Mouse (Mus musculus) MEL (cell line): ENCODE data around the gene Gm20422.

Source experiments
- BHLHE40 ChIP-seq: IDR thresholded peaks from 2 replicates; pipeline ENCODE4 v1.6.1; 2012; ENCODE audit warnings: low read depth, mild to moderate bottlenecking, inconsistent platforms, low read length, improper control_type of control experiment, borderline replicate concordance
- CHD1 ChIP-seq: IDR thresholded peaks from 2 replicates; pipeline ENCODE4 v1.6.1; 2012; ENCODE audit warnings: low read depth, mild to moderate bottlenecking, inconsistent platforms, low read length, improper control_type of control experiment
- CHD2 ChIP-seq: IDR thresholded peaks from 2 replicates; pipeline ENCODE4 v1.6.1; 2011; ENCODE audit warnings: low read length, improper control_type of control experiment
- CTCF ChIP-seq, 3 experiments: IDR thresholded peaks in 2 of 3; conservative IDR thresholded peaks in 1 of 3; 2 replicates each; pipeline ENCODE4 v1.5.1; 2011 to 2012; ENCODE audit warnings: low read length in 3 of 3, low read depth in 2 of 3, mild to moderate bottlenecking in 2 of 3, improper control_type of control experiment in 1 of 3, inconsistent platforms in 1 of 3, mixed read lengths in 1 of 3, moderate library complexity in 1 of 3; ENCODE audit not compliant: control insufficient read depth in 1 of 3, insufficient read depth in 1 of 3, poor library complexity in 1 of 3, severe bottlenecking in 1 of 3
- EP300 ChIP-seq, 2 experiments: IDR thresholded peaks; 2 replicates each; pipeline ENCODE4 v1.6.1; 2011; ENCODE audit warnings: improper control_type of control experiment in 2 of 2, low read length in 2 of 2, low read depth in 1 of 2, mild to moderate bottlenecking in 1 of 2
- JUND ChIP-seq: IDR thresholded peaks from 2 replicates; pipeline ENCODE4 v1.6.1; 2011; ENCODE audit warnings: low read depth, mild to moderate bottlenecking, improper control_type of control experiment, low read length
- MAFK ChIP-seq: IDR thresholded peaks from 2 replicates; pipeline ENCODE4 v1.6.1; 2011; ENCODE audit warnings: low read depth, mild to moderate bottlenecking, low read length, improper control_type of control experiment, borderline replicate concordance
- NELFE ChIP-seq: IDR thresholded peaks from 2 replicates; pipeline ENCODE4 v1.6.1; 2011; ENCODE audit warnings: low read depth, low read length, improper control_type of control experiment
- POLR2A ChIP-seq, 2 experiments: IDR thresholded peaks; 2 replicates each; pipeline ENCODE4 v1.6.1; 2011 to 2012; ENCODE audit warnings: low read length in 2 of 2, mild to moderate bottlenecking in 2 of 2, control low read depth in 1 of 2, improper control_type of control experiment in 1 of 2, low read depth in 1 of 2, moderate library complexity in 1 of 2; ENCODE audit not compliant: control insufficient read depth in 1 of 2, insufficient read depth in 1 of 2, poor library complexity in 1 of 2
- TAL1 ChIP-seq: IDR thresholded peaks from 2 replicates; pipeline ENCODE4 v1.6.1; 2012; ENCODE audit warnings: mild to moderate bottlenecking, inconsistent platforms, low read length, moderate library complexity, mixed read lengths
- UBTF ChIP-seq: IDR thresholded peaks from 2 replicates; pipeline ENCODE4 v1.6.1; 2012; ENCODE audit warnings: low read depth, mild to moderate bottlenecking, inconsistent platforms, low read length, improper control_type of control experiment, moderate library complexity, borderline replicate concordance; ENCODE audit not compliant: insufficient read depth
- USF2 ChIP-seq, 2 experiments: IDR thresholded peaks; 2 replicates each; pipeline ENCODE4 v1.6.1; 2011 to 2012; ENCODE audit warnings: improper control_type of control experiment in 2 of 2, low read length in 2 of 2, borderline replicate concordance in 1 of 2, inconsistent platforms in 1 of 2, low read depth in 1 of 2, mild to moderate bottlenecking in 1 of 2; ENCODE audit not compliant: insufficient read depth in 1 of 2
- ZNF384 ChIP-seq: IDR thresholded peaks from 2 replicates; pipeline ENCODE4 v1.6.1; 2012; ENCODE audit warnings: low read depth, mild to moderate bottlenecking, inconsistent platforms, low read length, improper control_type of control experiment

- no peak for TF ChIP-seq POLR2A (IDR thresholded peaks at IDR 0.05; ENCODE audit: control insufficient read depth in 1 of 2, insufficient read depth in 1 of 2, low read depth in 1 of 2, low read length in 2 of 2, poor library complexity in 1 of 2)
- TF ChIP-seq JUND, result no peak
- no peak for TF ChIP-seq USF2 (IDR thresholded peaks at IDR 0.05; ENCODE audit: borderline replicate concordance in 1 of 2, insufficient read depth in 1 of 2, low read depth in 1 of 2, low read length in 2 of 2)
- no peak for TF ChIP-seq CHD1
- no peak for TF ChIP-seq EP300 (IDR thresholded peaks at IDR 0.05; ENCODE audit: low read depth in 1 of 2, low read length in 2 of 2)
- no peak for TF ChIP-seq CHD2
- TF ChIP-seq MAFK, result no peak
- no peak for TF ChIP-seq CTCF (IDR thresholded peaks at IDR 0.05 in 2 of 3, conservative IDR thresholded peaks at IDR 0.05 in 1 of 3; ENCODE audit: control insufficient read depth in 1 of 3, insufficient read depth in 1 of 3, low read depth in 2 of 3, low read length in 3 of 3, poor library complexity in 1 of 3, severe bottlenecking in 1 of 3)
- no peak for TF ChIP-seq UBTF
- no peak for TF ChIP-seq NELFE
- no peak for TF ChIP-seq BHLHE40
- no peak for TF ChIP-seq TAL1
- no peak for TF ChIP-seq ZNF384
Measured at GRCm38 (mm10) chr8:69715366-69715765, 59.3 kb downstream of the Gm20422 start.
